Mouse (Mus musculus): Measurements from ENCODE around the gene Poldip2. TPM values are rescaled to one million over a fixed set of nuclear protein-coding genes. Genes with fewer than 3 reads are reported as not detected.
"Not testable (repeated sequence)": the region's sequence is repeated elsewhere in the genome, so short reads cannot be mapped to it uniquely, and the experiment has no call there.

Gene Poldip2
- polyA plus RNA-seq, 1 experiment from 2014 or later, result 185 TPM

DNA sequence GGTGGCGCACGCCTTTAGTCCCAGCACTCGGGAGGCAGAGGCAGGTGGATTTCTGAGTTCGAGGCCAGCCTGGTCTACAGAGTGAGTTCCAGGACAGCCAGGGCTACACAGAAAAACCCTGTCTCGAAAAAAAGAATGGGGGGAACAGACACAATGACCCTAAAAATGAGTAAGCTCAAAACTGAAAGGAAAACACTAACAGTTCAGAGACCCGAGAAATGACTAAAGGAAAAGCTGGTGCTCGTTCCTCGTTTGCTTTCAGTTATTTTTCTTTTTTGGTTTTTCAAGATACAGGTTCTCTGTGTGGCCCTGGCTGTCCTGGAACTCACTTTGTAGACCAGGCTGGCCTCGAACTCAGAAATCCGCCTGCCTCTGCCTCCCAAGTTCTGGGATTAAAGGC lies 19.5 kb downstream of the Poldip2 start:
- H3K4me3 ChIP-seq (ENCODE audit: low read depth, low read length); H3K27me3 ChIP-seq (replicated peaks; ENCODE audit: control insufficient read depth, insufficient read depth, low read length); H3K27ac ChIP-seq (ENCODE audit: low read depth, low read length); ATAC-seq; H3K9me3 ChIP-seq (replicated peaks; ENCODE audit: control insufficient read depth, low read length); H3K4me2 ChIP-seq (ENCODE audit: low read length); H3K4me1 ChIP-seq (ENCODE audit: control insufficient read depth, insufficient read depth, low read length); DNase-seq (ENCODE audit: low spot score); H3K9ac ChIP-seq (ENCODE audit: low read length): not testable (repeated sequence)
- WGBS, result 95% methylated on average over 10 of the region's 10 CpGs
- peaks cover 37% of the 10 kb centered on the region for H3K36me3 ChIP-seq (ENCODE audit: control insufficient read depth, insufficient read depth, low read length)

DNA sequence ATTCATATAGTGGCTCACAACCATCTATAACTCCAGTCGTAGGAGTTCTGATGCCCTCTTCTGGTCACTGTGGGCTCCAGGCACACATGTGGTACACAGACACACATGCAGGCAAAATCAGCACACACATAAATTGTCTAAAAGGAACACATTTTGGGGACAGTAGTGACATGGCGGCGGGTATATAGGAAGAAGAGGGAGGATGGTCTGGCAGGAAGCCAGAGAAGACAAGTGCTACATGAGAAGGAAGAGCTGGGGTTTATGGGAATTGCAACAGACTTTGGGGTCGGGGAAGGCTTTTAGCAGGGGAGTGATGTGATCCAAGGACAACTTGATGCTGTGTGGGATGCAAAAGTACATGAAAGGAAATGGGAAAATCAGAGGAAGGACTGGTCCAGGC lies 22.5 kb downstream of the Poldip2 start:
- no peak overlapping the region for H3K9ac ChIP-seq (ENCODE audit: low read length)
- H3K4me1 ChIP-seq (ENCODE audit: control insufficient read depth, insufficient read depth, low read length), result peaks cover 12% of the 10 kb centered on the region
- DNase-seq (ENCODE audit: low spot score) (no peak), ATAC-seq (no peak)
- H3K36me3 ChIP-seq (ENCODE audit: control insufficient read depth, insufficient read depth, low read length), result peaks cover 18% of the 10 kb centered on the region
- WGBS, result 91% methylated on average over 4 of the region's 4 CpGs
- H3K9me3 ChIP-seq (replicated peaks; ENCODE audit: control insufficient read depth, low read length), result no peaks in the 10 kb centered on the region
- H3K4me3 ChIP-seq (ENCODE audit: low read depth, low read length), result no peak overlapping the region
- peak overlapping the region; percentile 62 for H3K4me2 ChIP-seq (ENCODE audit: low read length)
- no peaks in the 10 kb centered on the region for H3K27me3 ChIP-seq (replicated peaks; ENCODE audit: control insufficient read depth, insufficient read depth, low read length)
- H3K27ac ChIP-seq (ENCODE audit: low read depth, low read length), result no peak overlapping the region

DNA sequence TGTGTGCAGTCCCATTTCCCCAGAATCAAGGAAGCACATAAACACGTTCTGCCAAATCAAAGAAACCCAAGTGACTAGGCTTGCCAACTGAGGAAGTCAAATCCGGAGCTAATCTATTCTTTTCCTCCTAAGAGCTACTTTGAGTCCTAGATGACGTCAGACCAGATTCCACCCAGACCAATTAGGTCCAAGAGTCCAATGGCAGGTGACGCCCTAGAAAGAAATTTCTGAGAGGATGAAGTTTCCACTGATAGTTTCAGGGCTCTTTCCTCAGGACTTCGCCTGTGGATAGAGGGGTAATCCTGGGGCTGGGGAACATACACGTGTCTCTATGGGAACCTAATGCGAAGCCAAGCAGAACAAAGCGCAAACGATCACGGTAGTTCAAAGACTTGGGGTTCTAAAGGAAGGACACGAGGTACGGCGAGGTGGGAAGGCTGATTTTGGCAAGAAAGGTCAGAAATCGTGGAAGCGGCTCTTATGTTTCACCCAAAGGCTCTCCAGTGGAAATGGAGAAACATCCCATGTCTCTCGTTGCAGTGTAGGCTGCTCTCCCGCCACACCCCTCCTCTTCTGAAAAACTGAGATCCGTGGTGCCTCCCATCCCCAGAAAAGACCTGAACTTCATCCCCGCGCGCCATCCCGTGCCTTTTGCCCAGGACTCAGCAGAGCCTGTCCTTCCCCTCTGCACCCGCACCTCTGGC lies 23.5 kb downstream of the Poldip2 start:
- DNase-seq (ENCODE audit: low spot score) (peak; percentile 55), ATAC-seq (peak; percentile 10)
- Histone ChIP-seq H3K4me3 (ENCODE audit: low read depth, low read length) (peak overlapping the region; percentile 76), H3K27ac (ENCODE audit: low read depth, low read length) (peak overlapping the region; percentile 89), H3K4me2 (ENCODE audit: low read length) (peak overlapping the region; percentile 62), H3K9me3 (replicated peaks; ENCODE audit: control insufficient read depth, low read length) (no peaks in the 10 kb centered on the region), H3K27me3 (replicated peaks; ENCODE audit: control insufficient read depth, insufficient read depth, low read length) (no peaks in the 10 kb centered on the region), H3K4me1 (ENCODE audit: control insufficient read depth, insufficient read depth, low read length) (peaks cover 12% of the 10 kb centered on the region), H3K36me3 (ENCODE audit: control insufficient read depth, insufficient read depth, low read length) (peaks cover 22% of the 10 kb centered on the region), H3K9ac (ENCODE audit: low read length) (peak overlapping the region; percentile 79)
- under 1% methylated on average over 23 of the region's 23 CpGs for WGBS

DNA sequence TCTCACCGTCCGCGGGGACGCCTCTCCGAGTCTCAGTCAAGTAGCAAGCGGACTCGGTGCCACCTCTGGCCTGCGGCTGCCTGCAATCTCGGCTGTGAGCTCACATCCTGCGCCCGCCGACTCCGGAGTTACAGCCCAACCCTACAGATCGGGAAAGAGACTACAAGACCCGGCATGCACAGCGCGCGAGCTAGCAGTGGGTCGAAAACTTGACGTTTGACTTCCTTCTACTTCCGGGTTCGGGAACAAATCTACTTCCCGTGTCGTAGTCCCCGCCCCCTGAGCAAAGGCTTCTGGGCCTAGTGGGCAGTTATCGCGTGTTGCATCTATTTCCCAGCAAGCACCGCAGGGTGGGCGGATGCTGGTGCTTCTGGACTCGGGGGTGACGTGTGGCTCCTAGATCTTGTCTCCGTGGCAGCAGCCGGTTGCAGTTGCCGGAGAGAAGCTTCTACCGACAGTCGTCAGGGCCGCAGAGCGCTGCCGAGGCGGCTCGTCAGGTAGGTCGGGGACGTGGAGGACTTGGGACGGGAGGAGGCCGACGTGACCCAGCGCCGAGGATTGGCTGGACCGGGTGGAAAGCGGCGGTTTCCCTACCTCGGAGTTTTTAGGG lies 24.2 kb downstream of the Poldip2 start, which contains the start of the genes Tnfaip1 and Ift20:
Gene Tnfaip1 (minus strand): TSS at position 253 of the 610 bp plus-strand sequence.
Gene Ift20 (plus strand): TSS at position 282 of the 610 bp plus-strand sequence.
- Histone ChIP-seq H3K9ac (ENCODE audit: low read length) (peak within 1 kb of the TSS; percentile 85), H3K4me2 (ENCODE audit: low read length) (peak within 1 kb of the TSS; percentile 90), H3K27ac (ENCODE audit: low read depth, low read length) (peak within 1 kb of the TSS; percentile 89), H3K9me3 (replicated peaks; ENCODE audit: control insufficient read depth, low read length) (no peaks in the 10 kb centered on the region), H3K36me3 (ENCODE audit: control insufficient read depth, insufficient read depth, low read length) (peaks cover 26% of the 10 kb centered on the region), H3K27me3 (replicated peaks; ENCODE audit: control insufficient read depth, insufficient read depth, low read length) (no peaks in the 10 kb centered on the region), H3K4me1 (ENCODE audit: control insufficient read depth, insufficient read depth, low read length) (peaks cover 12% of the 10 kb centered on the region), H3K4me3 (ENCODE audit: low read depth, low read length) (peak within 1 kb of the TSS; percentile 76)
- ATAC-seq, result peak; percentile 99
- peak; percentile 100 for DNase-seq (ENCODE audit: low spot score)
- WGBS, result under 1% methylated on average over 52 of the region's 52 CpGs

DNA sequence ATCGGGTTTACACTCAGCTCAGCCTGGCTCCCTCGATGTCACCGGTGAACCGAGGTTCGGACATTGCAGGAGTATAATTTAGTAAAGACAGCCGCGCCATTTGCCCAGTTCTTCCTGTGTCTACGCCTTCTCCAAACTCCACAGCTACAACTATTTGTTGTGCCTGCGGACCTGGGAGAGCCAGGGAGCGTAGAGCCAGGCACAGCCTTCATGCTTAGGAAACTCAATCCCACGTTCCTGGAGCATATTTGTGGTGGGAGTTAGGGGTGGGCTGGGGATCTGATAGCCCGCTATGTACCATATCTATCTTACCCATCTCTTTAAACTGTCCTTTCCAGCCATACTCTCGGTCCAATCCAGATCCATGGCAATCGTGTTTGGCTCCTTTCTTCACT lies 24.7 kb downstream of the Poldip2 start:
- peak overlapping the region; percentile 76 for H3K4me3 ChIP-seq (ENCODE audit: low read depth, low read length)
- peak overlapping the region; percentile 79 for H3K27ac ChIP-seq (ENCODE audit: low read depth, low read length)
- 4% methylated on average over 14 of the region's 14 CpGs for WGBS
- peak overlapping the region; percentile 90 for H3K4me2 ChIP-seq (ENCODE audit: low read length)
- H3K4me1 ChIP-seq (ENCODE audit: control insufficient read depth, insufficient read depth, low read length), result peaks cover 12% of the 10 kb centered on the region
- DNase-seq (ENCODE audit: low spot score) (no peak), ATAC-seq (no peak)
- H3K36me3 ChIP-seq (ENCODE audit: control insufficient read depth, insufficient read depth, low read length), result peaks cover 31% of the 10 kb centered on the region
- no peaks in the 10 kb centered on the region for H3K27me3 ChIP-seq (replicated peaks; ENCODE audit: control insufficient read depth, insufficient read depth, low read length)
- H3K9ac ChIP-seq (ENCODE audit: low read length), result peak overlapping the region; percentile 85
- H3K9me3 ChIP-seq (replicated peaks; ENCODE audit: control insufficient read depth, low read length), result no peaks in the 10 kb centered on the region

DNA sequence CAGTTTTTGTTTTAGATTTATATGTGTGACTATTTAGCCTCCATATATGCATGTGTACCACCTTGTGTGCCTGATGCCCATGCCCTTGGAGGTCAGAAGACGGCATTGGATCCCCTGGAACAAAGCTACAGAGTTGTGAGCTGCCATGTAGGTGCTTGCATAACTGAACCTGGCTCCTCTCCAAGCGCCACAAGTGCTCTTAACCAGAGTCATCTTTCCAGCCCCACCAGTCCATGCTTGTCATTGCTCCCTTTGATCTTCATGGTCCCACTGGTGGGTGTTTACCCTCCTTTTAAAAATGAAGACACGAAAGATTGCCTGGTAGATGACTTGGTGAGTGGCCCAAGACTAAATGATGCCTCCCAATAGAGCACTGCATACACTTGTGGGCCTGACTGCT lies 28.4 kb downstream of the Poldip2 start:
- Histone ChIP-seq H3K36me3 (ENCODE audit: control insufficient read depth, insufficient read depth, low read length) (peaks cover 53% of the 10 kb centered on the region), H3K27ac (ENCODE audit: low read depth, low read length) (no peak overlapping the region), H3K9me3 (replicated peaks; ENCODE audit: control insufficient read depth, low read length) (no peaks in the 10 kb centered on the region), H3K4me3 (ENCODE audit: low read depth, low read length) (no peak overlapping the region), H3K9ac (ENCODE audit: low read length) (no peak overlapping the region), H3K4me1 (ENCODE audit: control insufficient read depth, insufficient read depth, low read length) (peaks cover 5% of the 10 kb centered on the region), H3K4me2 (ENCODE audit: low read length) (no peak overlapping the region), H3K27me3 (replicated peaks; ENCODE audit: control insufficient read depth, insufficient read depth, low read length) (no peaks in the 10 kb centered on the region)
- 93% methylated on average over 3 of the region's 3 CpGs for WGBS
- DNase-seq (ENCODE audit: low spot score) (no peak), ATAC-seq (no peak)

DNA sequence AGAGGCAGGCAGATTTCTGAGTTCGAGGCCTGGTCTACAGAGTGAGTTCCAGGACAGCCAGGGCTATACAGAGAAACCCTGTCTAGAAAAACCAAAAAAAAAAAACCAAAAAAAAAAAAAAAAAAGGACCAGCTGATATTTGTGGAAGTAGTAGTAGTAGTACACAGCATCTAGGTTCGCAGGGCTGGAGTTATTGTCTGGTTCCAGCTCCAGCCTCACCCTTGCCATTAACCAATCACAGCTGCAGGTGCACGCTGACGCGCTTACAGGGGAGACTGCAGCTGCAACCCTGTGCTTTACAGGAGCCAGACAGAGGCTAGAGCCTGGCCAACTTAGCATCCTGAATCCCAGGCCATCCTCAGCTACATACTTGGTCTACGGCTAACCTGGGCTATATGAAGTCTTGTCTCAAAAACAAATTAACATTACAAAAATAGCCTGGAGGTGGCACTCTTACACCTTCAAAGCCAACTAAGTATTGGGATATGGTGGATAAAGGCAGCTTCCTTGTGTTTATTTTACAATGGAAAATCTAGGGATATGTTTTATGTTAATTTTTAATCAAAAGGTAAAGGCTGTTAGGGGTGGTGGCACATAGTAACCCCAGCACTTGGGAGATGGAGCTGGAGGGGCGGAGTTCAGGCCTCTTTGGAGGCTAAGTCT lies 32.6 kb downstream of the Poldip2 start:
- Histone ChIP-seq H3K4me3 (ENCODE audit: low read depth, low read length) (no peak overlapping the region), H3K4me1 (ENCODE audit: control insufficient read depth, insufficient read depth, low read length) (peaks cover 8% of the 10 kb centered on the region; the same call in 1 of the 2 replicates), H3K9me3 (replicated peaks; ENCODE audit: control insufficient read depth, low read length) (no peaks in the 10 kb centered on the region), H3K9ac (ENCODE audit: low read length) (no peak overlapping the region), H3K27me3 (replicated peaks; ENCODE audit: control insufficient read depth, insufficient read depth, low read length) (no peaks in the 10 kb centered on the region), H3K4me2 (ENCODE audit: low read length) (no peak overlapping the region), H3K36me3 (ENCODE audit: control insufficient read depth, insufficient read depth, low read length) (peaks cover 47% of the 10 kb centered on the region), H3K27ac (ENCODE audit: low read depth, low read length) (no peak overlapping the region)
- DNase-seq (ENCODE audit: low spot score), result no peak
- WGBS, result 94% methylated on average over 7 of the region's 7 CpGs
- no peak for ATAC-seq

DNA sequence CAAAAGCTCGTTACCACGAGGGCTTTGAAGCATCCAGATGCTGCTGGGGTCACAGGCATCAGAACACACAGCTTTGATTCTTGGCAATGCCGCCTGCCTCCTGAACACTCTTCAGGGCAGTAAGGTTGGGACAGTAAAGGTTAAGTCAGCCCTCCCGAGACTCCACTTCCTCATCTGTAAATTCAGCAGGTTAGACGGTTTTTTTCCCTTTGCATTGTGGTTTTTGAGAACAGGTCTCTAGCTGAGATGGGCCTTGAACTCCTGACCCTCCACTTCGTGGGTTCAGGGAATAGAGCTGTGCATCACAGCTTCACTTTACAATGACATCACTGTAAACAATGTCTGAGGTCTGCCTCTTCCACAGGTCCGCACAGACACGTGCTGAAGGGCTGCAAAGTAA lies 33.2 kb downstream of the Poldip2 start:
- Histone ChIP-seq H3K9me3 (replicated peaks; ENCODE audit: control insufficient read depth, low read length) (no peaks in the 10 kb centered on the region), H3K36me3 (ENCODE audit: control insufficient read depth, insufficient read depth, low read length) (peaks cover 41% of the 10 kb centered on the region)

More for the DNA sequence above, 33.2 kb downstream of the Poldip2 start:
- Histone ChIP-seq H3K27me3 (replicated peaks; ENCODE audit: control insufficient read depth, insufficient read depth, low read length) (no peaks in the 10 kb centered on the region), H3K4me2 (ENCODE audit: low read length) (no peak overlapping the region), H3K4me3 (ENCODE audit: low read depth, low read length) (no peak overlapping the region), H3K27ac (ENCODE audit: low read depth, low read length) (no peak overlapping the region), H3K9ac (ENCODE audit: low read length) (no peak overlapping the region), H3K4me1 (ENCODE audit: control insufficient read depth, insufficient read depth, low read length) (peaks cover 13% of the 10 kb centered on the region; the same call in 1 of the 2 replicates)
- no peak for DNase-seq (ENCODE audit: low spot score)
- no peak for ATAC-seq
- WGBS, result 69% methylated on average over 8 of the region's 8 CpGs
